Mouse (Mus musculus) Muller cell, postnatal 12 days (primary cell): ENCODE results near the gene Zcchc14.

Experiments used
- DNase-seq: peaks from one replicate; pipeline ENCODE4 v3.0.0-alpha.2; 2015; ENCODE audit errors: inconsistent ontology term

Zcchc14 gene

DNA sequence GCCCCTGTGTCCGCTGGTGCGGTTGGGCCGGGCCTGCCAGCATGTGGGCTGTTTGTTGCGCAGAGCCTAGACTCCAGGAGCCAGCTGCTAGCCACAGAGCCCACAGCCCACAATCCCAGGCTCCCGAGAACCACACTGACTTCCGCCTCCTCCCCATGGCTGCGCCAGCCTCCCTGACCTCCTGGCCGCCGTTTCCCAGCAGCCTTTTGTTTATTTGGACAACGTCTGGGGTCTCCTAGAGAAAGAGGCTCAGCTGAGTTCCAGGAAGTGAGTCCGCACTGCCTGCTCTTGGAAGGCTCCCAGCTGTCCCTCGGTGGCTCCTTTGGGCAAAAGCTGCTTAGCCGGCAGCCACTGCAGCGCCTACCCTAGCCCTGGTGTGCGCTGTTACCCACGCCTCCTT lies 12.6 kb upstream of the Zcchc14 start:
- peak; percentile 94 for DNase-seq

DNA sequence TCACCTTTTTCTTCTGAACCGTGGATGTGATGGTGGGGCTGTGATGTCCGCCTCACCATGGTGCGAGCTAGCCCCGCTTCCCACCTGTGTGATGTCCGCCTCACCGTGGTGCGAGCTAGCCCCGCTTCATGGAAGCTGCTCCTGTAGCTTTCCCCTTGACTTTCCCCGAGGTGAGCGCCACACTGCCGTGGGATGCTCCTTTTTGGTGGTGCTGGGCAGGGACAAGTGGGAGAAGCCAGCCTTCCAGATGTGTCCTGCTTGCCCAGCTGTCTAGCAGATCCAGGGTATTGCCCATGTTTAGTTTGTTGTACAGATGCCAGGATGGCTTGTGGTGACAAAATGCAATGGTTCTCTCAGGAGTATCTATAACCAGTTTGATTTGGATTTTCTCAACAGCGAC lies 10.4 kb upstream of the Zcchc14 start:
- DNase-seq: no peak

DNA sequence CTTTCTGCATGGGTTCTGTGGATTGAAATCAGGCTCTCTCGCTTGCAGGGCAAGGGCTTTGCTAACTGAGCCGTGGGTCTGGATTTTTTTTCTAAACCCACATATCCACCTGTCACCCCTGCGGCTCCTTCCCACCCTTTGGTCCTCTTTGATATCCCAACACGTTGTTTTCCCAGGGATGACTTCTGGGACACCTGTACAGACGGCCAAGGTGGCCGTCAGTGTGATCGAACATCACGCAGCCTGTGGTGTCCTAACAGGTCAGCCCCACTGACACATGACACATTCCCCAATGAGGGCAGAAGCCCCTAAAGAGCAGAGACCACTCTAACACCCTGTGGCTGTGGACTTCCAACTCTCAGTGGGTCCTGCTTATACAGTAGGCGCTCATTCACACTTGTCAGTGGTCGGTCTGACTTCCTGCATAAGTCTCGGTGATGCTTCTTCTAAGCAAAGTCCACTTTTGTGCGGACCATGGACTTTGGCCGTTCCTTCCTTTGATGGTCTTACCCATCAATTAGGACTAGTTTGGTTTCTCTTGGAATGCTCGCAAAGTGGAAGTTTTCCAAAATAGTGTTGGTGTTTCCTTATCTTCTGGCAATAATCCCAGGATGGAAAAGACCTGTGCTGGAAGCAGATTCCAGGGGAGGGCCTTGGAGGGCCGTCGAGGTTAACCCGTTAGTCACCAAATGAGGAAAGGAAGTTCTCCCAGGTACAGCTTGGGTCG lies 9.1 kb upstream of the Zcchc14 start:
- DNase-seq: no peak

DNA sequence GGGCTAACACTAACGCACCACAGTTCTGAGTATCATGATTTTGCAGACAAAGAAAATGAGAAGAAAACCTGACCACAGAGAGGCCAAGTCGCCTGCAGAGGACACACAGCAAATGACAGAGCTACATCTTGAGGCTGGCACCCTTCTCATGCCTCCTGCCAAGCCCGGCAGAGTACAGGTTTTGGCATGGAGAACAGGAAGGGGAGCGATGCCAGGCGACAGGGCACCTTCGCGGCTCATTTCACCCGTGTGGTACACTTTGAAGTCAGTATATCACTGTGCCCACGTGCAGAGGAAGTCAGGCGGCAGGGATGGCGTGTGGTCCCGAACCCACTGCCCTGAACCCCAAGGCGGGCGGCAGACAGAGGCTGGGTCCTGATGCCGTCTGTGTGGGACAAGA lies 7.9 kb upstream of the Zcchc14 start:
- DNase-seq: no peak

DNA sequence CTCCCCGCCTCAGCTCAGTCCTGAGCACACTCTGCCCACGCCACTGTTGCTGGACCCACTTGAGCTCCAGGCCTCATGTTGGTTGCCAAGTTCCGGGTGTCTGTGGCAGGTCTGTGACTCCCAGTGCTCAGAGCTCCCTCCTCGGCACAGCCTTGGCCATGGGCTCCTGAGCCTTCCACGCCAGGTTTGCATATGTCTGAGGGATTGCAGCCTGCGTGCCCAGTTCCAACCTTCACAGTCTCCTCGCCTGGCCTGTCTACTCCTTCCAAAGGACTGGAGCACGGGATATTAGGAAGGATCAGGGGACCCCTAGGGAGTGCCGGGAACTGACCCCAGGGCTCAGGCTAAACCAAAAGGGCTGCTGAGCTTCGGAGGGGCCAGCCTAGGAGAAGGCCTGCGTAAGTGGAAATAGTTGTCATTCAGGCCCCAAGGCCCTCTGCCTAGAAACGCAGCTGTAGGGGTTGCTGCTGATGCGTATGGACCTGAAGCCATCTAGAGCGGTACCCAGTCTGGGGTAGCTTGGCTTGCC lies 2.3 kb upstream of the Zcchc14 start:
- DNase-seq: no peak

DNA sequence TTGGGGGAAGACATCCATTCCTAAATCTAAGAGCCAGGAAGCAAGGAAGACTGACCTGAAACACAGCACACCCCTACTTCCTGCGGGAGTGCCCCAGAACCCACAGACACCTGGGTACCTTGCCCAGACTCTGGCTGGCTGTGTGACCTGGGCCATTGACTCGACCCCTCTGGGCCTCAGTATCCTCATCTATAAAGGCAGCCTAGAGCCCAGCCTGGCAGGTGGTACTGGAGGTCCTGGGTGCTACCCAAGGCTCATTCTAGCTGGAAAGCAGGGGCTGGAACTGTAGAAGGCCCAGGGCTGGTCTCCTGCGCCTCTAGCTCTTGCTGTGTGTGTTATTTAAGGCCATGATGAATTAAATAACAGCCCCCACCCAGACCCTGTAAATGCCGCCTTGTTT lies 1.4 kb upstream of the Zcchc14 start:
- DNase-seq: no peak

DNA sequence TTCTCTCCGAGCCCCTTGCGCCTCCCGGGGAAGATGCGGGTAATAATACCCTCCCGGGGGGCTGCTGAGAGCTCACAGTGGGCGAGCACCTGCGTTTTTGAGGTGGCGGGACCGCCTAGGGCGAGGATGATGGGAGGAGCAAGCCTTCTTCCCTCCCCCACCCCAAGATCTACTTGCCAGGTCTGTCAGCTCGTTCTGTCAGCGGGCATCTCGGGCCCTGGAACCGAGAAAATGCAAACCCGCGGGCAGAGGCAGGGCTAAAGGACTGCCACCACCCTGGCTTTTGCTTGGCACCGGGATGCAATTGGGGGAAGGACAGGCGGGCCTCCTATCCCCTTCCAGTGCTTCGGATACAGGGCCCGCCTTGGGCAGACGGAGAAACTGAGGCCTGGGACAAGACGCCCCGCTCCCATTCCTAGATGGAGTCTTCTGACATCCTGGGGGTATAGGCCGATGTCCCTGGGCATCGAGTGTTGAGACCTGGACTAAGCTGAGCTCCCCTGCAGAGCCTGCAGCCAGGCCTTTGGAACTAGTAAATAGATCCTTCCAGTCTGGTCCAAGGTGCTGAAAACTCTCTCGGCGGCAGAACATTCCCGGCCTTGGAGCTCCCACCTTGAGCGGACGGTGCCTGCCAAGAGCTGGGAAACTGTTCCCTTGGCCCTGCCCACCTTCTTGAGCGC lies 779 bp upstream of the Zcchc14 start:
- no peak for DNase-seq

DNA sequence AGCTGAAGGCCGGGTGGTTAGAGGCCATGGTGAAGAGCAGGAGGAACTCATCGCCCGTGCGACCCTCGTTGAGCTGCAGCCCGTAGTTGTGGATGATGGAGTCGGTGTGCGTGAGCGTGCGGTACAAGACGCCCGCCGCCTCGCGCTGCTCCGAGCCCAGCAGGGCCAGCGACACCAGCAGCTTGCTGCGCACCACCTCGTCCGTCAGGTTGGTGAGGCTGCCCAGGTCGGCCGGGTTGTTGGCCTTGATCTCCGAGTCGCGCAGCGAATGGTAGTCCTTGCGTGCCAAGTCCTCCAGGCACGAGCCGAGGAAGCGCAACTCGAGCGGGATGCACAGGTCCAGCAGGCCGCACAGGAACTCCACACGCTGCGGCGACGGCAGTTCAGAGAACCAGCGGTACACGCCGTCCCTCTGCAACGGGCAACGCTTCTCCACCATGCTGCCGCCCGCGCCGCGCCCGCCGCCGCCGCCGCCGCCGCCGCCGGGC lies 783 bp downstream of the Zcchc14 start:
- peak; percentile 57 for DNase-seq

DNA sequence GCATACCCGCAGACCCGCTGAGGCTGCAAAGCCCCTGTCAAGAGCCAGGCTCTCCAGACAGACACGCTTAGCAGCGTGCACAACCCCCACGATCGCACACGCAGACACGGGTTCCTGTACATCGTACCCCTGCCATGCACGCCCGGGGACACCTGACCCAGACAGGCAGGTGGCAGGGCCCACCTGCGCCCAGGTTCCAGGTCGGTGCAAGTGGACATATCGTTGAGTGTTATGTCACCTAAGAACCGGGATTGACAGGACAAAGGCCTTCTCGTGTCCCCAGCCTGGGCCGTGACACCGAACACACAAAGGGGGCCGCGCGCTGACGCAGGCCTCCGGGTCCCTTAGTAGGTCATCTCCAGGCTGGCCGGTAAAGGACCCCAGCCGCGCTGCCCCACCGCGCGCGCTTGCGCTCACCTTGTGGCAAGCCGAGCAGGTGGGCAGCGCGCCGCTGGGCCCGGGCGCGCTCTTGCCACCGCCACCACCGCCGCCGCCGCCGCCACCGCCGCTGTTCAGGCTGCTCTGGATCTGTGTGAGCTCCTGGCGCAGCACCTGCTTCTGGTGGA lies 1.3 kb downstream of the Zcchc14 start:
- no peak for DNase-seq

DNA sequence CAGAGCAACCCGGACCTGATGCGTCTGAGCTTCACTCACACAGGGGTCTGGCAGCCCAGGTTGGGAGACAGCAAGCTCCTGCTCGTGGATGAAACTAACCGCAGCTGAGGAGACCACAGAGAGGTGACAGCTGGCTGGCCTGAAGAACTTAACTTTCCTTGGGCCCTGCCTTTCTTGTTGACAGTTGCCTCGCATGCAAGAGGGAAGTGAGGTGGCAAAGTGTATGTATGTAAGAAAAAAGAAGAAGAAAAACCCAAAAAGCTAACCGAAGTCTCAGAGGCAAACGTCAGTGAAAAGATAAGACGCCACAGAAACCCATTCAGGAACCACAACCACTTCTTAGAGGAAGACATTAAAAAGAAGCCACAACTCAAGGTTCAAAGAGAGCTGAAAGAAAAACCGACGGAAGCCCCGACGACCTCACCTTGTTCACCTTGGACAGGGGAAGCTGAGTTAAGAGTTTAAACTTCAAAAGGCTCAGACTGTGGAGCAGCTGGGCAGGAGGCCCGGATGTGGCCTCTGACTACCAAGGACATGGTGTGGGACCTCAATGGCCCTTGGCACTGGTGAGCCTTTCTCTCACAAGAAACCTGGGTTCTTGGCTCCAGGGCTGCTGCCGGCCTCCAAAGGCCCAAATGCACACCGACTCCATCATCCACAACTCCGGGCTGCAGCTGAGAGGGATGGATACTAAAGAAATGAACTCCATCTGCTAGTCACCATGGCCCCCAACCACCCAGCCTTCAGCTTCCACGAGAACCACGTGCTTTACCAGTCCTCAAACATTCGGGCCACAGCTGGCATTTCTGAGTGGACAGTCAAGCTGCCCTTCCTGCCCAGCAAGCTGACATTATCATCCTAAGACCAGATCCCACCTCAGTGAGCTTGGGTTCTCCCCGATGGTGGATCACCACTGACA lies 2.1 kb downstream of the Zcchc14 start:
- no peak for DNase-seq

DNA sequence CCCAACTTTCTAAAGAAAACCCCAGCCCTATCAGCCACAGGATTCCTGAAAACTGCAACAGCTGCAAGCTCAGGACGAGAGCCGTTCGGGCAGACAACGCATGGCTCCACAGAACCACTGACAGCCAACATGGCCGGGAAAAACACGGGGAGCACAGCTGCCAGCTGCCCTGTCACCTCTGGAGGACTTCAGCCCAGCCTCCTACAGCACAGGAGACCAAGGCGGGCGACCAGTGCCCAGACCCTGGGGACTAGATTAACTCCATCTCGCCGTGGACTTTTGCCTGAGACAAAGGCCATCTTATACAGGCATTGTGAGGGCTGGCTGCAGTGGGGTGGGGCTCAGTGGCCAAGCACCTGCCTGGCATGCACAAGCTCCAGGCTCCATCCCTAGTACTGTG lies 2.8 kb downstream of the Zcchc14 start:
- no peak for DNase-seq

DNA sequence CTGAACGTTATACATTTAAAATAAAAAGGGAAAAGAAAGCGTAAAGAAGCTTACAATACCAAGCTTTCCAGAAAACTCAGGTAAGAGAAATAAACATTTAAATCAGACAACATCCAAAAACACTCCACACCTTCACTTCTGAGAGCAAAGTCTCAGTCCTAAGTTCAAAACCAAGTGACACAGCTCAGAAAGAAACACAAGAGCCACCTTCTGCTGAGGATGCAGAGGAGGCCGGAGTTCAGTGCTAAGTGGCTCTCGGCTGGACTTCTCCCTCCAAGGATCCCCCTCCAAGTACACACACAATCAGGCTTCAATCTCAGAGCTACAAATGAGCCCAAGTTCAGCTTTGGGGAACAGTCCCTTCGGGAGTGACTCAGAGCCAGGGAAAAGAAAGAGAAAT lies 3.3 kb downstream of the Zcchc14 start:
- no peak for DNase-seq

DNA sequence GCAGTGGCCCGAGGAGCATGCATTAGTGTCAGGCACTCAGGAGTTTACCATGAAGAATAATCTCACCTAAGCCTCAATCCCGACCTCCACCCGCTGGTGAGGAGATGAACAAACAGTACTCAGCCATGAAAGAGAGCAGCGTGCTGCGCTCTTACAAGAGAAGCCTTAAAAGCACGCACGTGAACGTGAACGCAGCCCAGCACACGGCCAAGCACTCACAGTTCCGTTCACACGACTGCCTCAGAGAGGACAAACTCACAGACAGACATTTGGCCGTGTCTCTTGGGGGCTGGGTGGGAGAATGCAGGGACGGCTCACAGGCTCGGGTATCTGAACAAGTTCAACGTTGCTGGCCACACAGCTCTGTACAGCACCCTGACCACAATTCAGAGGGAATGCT lies 4.2 kb downstream of the Zcchc14 start:
- DNase-seq: no peak

DNA sequence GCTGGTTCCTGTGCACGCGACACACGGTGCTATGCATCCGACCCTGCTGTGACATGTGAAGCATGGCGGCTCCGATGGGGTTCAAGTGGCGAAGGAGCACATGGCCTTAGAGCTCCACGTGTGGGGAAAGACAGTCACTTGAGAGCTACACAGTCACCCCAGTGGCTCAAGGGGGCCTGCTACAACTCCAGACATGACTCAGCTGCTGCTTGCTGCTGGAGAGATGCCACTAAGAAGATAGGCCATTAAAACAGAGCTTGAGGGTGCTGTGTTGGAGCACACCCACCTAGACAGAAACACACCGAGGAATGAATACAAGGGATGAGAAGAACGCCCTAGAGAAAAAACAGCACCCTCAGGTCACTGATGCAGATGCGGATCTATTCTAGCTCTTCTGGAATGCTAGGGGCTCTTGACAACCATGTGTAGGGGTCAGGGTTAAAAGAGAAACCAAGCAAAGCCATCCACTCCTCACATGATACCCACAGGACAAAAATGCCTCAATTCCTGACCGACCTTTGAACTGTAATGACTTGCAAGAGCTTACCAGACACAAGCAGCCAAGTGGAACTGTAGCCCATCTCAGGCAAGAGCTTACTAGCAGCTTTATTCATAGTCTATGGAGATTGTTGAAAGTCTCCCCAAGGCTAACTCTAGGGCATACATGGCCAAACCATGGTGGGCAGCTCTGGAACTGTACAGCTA lies 5.0 kb downstream of the Zcchc14 start:
- no peak for DNase-seq

DNA sequence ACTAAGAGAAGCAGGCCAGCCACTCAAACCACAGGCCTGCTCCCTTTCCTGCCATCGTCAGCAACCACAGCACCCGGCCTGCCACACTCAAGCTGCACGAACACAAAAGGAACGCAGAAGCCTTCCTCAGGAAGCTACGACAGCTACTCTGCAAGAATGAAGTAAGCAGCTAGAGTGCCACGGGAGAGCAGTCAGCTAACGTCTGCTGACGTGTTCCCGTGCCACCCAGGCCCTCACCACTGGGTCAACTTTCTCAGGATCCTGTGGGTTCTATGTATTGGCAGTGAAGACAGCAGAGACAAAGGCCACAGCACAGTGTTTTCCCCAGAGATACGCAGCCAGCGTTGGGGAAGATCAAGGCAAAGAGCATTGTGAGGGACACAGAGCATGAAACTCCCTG lies 9.3 kb downstream of the Zcchc14 start:
- DNase-seq: peak; percentile 71

DNA sequence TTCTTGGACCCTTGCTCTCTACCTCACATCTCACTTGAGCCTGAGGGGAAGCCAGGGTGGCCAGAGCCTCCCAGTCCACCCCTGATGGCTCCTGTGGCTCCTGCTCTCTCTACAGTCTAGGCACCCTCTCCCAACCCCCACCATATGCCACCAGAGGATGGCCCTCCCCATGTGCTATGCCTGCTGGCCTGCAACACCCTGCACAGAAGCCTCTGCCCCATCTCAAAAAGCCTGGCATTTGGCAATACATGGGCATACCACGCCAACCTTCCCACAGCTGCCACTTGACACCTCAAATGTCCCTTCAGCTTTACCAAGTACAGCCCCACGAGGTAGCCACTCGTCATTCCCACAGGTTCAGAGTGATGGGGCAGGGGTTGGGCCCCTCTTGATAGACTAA lies 9.9 kb downstream of the Zcchc14 start:
- DNase-seq: no peak

DNA sequence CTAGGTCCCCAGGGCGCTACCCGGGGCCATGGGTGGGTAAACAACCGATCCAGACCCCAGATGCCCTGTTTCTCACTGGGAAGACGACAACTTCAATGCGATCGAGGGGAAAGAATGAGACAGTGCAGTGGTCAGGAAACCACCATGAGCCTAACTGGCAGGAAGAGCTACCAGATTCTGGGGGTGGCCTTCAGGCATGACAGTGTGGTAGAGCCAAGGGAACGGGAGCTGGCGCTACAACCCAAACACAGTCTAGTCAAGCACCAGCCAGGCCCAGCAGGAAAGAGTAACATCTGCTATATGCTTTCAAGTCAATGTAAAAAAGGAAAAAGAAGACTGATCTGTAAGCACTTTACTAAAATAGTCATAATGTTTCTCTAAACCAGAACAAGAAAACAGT lies 16.5 kb downstream of the Zcchc14 start:
- no peak for DNase-seq

DNA sequence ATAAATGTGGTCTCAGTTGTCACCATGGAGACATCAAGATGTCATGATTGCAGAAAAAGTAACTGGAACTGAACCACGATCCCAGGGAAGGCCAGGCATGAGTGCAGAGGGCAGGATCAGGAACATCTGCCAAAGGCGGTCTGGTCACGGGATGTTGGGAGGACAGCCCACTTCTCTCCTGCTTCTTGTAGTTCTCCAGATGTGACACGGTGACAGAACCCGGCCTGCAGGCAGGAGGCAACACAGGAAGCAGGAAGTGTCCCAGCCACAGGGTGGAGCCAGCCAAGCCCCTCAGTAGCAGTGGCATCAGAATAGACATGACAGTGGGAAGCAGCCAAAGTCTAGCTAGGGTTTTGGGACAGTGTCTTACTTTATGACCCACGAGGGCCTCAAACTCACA lies 17.2 kb downstream of the Zcchc14 start:
- DNase-seq: no peak

DNA sequence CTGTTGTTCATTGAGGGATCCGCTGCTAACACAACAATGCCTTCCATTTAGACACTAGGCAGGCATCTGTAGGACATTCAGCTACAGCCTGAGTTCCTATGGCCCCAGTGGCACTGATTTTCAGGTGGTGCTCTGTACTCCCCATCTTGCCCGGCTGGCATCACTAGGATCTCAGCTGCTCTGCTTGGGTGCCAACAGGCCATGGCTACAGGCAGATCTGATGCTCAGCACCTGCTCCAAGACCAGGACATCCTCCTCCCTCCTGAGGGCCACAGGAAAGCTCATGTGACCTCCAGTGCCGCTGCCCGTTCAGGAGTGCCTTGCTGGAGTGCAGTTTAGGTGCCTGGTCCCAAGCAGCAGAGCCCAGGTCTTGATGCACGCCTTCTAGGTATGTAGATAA lies 20.3 kb downstream of the Zcchc14 start:
- DNase-seq: no peak

DNA sequence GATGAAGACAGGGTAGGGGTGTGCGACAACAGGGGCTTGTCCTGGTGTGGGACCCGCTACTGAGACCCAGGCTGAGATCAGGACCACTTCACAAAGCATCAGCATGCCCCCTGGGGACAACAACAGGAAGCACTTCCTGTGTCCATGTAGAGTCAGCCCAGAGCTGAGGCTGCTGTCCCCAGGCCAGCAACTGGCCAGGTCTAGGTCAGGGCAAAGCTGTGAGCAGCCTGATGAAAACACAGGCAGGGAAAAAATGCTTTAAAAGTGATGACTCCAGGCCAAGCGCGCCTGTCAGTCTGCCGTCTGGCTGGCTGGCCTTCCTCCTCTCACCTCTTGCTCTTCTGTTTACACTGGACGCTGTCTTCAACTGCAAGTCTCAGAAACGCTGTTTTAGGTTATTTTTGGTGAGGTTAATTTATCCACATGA lies 21.0 kb downstream of the Zcchc14 start:
- peak; percentile 70 for DNase-seq

DNA sequence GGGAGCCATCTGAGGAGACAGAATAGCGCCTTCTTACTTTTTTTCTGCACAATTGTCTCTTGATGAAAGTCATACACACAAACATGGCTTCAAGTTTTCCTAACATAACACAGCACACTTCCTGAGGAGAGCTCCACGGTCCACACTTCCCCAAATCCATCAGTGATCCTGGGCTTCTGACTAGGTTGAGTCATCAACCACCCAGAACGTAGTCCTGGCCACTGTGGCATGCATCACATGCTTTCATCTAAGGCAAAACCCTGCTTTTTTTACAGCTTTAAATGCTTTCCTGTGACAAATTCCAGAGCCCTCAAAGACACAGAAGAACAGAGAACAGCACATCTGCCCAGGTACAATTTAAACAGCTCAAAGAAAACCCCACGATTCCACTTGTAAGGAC lies 24.0 kb downstream of the Zcchc14 start:
- DNase-seq: no peak
